In genomic region chr7:120767369-120767768, GRCm38 (mm10) we compare ENCODE assay signal across 33 mouse cellular contexts. TPM values are rescaled to one million over a fixed set of nuclear protein-coding genes. Genes with fewer than 3 reads are reported as not detected.
A peak's percentile ranks its signal among the peaks of the same experiment; 100 is the strongest.
DNase-seq lines count a peak whose midpoint lies in the region; ATAC-seq and TF ChIP-seq lines count a peak whose summit lies in the region.
"Had no signal": no experiment of that assay in that cellular context is flagged by ENCODE, and none has a peak within 500 bp of the region (broad histone marks: within the 10 kb centered on the region; RNA-seq: fewer than 3 reads in every experiment).

No protein-coding gene starts in this region.

- no peak for DNase-seq in forebrain, embryonic 11.5 days (ENCODE audit: low spot score)
- DNase-seq in midbrain, embryonic 10.5 days (ENCODE audit: low spot score), result no peak
- no peak for DNase-seq in midbrain, postnatal 0 days (ENCODE audit: low spot score)
- DNase-seq in brain, embryonic 14.5 days (ENCODE audit: low read depth), result peak; percentile 67
- DNase-seq in ovary, postnatal 14 days (ENCODE audit: low spot score), result no peak
- no peak for DNase-seq in adrenal gland, adult 18-20 months (ENCODE audit: low spot score in 2 of 2)
- DNase-seq: adrenal gland, adult 8-10 months; adrenal gland, postnatal 36 days; B cell, adult 2 months; cerebellum, adult 11 months; cerebellum, adult 2 months; cerebellum, adult 9-11 months; cerebellum, postnatal 25 days; gastrocnemius, postnatal 10 days; gastrocnemius, postnatal 36 days; heart, adult 2 months; heart, postnatal 14 days; heart, postnatal 4 days; kidney, adult 11 months had no signal

- H3K4me1 ChIP-seq in forebrain, embryonic 11.5 days (replicated peaks; ENCODE audit: control insufficient read depth, insufficient read depth, low read length), result peaks cover 6% of the 10 kb centered on the region; the same call in 1 of the 2 replicates
- peaks cover 10% of the 10 kb centered on the region for H3K4me1 ChIP-seq in forebrain, embryonic 12.5 days
- H3K4me1 ChIP-seq in midbrain, embryonic 10.5 days, result peaks cover 12% of the 10 kb centered on the region
- no peaks in the 10 kb centered on the region for H3K4me1 ChIP-seq in midbrain, postnatal 0 days (ENCODE audit: insufficient read depth, low read length)
- H3K4me1 ChIP-seq in forebrain, embryonic 15.5 days, result 0 out of 2 replicates have a peak, but pooled peaks cover 2% of the 10 kb centered on the region
- H3K4me1 ChIP-seq: embryonic facial prominence, embryonic 12.5 days; embryonic facial prominence, embryonic 15.5 days; heart, embryonic 10.5 days; heart, embryonic 13.5 days; intestine, embryonic 15.5 days had no signal

- no peak overlapping the region for H3K4me2 ChIP-seq in forebrain, embryonic 11.5 days (ENCODE audit: low read depth, low read length, severe bottlenecking)
- no peak overlapping the region for H3K4me2 ChIP-seq in forebrain, embryonic 12.5 days
- no peak overlapping the region for H3K4me2 ChIP-seq in midbrain, postnatal 0 days (ENCODE audit: low read depth, low read length, poor library complexity, severe bottlenecking)
- H3K4me2 ChIP-seq in forebrain, embryonic 15.5 days (replicated peaks), result no peak overlapping the region
- H3K4me2 ChIP-seq: embryonic facial prominence, embryonic 12.5 days; embryonic facial prominence, embryonic 15.5 days; heart, embryonic 13.5 days; hindbrain, embryonic 13.5 days; intestine, embryonic 15.5 days had no signal

- H3K27ac ChIP-seq in forebrain, embryonic 11.5 days (ENCODE audit: low read depth, low read length), result no peak overlapping the region
- H3K27ac ChIP-seq in forebrain, embryonic 12.5 days, result no peak overlapping the region
- H3K27ac ChIP-seq in midbrain, embryonic 10.5 days (replicated peaks), result peak overlapping the region; percentile 64
- H3K27ac ChIP-seq in midbrain, postnatal 0 days (ENCODE audit: low read depth, low read length), result no peak overlapping the region
- no peak overlapping the region for H3K27ac ChIP-seq in forebrain, embryonic 15.5 days (replicated peaks)
- H3K27ac ChIP-seq: embryonic facial prominence, embryonic 12.5 days; embryonic facial prominence, embryonic 15.5 days; heart, adult 2 months; heart, embryonic 10.5 days; heart, embryonic 13.5 days; hindbrain, embryonic 13.5 days; intestine, embryonic 15.5 days had no signal

- ATAC-seq in forebrain, embryonic 11.5 days (replicated peaks; ENCODE audit: low FRiP score), result no peak
- ATAC-seq in forebrain, embryonic 12.5 days (ENCODE audit: low FRiP score), result no peak
- ATAC-seq in midbrain, postnatal 0 days (ENCODE audit: low FRiP score), result no peak
- ATAC-seq in forebrain, embryonic 15.5 days (replicated peaks), result peak; percentile 70
- ATAC-seq: hindbrain, embryonic 16.5 days; intestine, embryonic 15.5 days had no signal

- no peak for TF ChIP-seq POLR2A in brain, embryonic 14.5 days (IDR thresholded peaks at IDR 0.05; ENCODE audit: borderline replicate concordance, extremely low read depth, insufficient read depth, insufficient read length, poor library complexity, severe bottlenecking)

- 0% methylated on average over 1 of the region's 1 CpGs for WGBS in forebrain, embryonic 11.5 days
- WGBS in forebrain, embryonic 12.5 days, result 0% methylated on average over 1 of the region's 1 CpGs
- 13% methylated on average over 1 of the region's 1 CpGs for WGBS in midbrain, embryonic 10.5 days
- 7% methylated on average over 1 of the region's 1 CpGs for WGBS in midbrain, postnatal 0 days
- WGBS in forebrain, embryonic 15.5 days, result 0% methylated on average over 1 of the region's 1 CpGs

- peak overlapping the region; percentile 21; the same call in 1 of the 2 replicates for H3K9ac ChIP-seq in forebrain, embryonic 11.5 days (ENCODE audit: low read length)
- no peak overlapping the region for H3K9ac ChIP-seq in forebrain, embryonic 12.5 days
- H3K9ac ChIP-seq in midbrain, postnatal 0 days (replicated peaks; ENCODE audit: low read length, poor library complexity, severe bottlenecking), result no peak overlapping the region
- H3K9ac ChIP-seq in forebrain, embryonic 15.5 days (replicated peaks), result no peak overlapping the region
- H3K9ac ChIP-seq: embryonic facial prominence, embryonic 12.5 days; embryonic facial prominence, embryonic 15.5 days; heart, embryonic 13.5 days; hindbrain, embryonic 13.5 days; intestine, embryonic 15.5 days had no signal

- no peak overlapping the region for H3K4me3 ChIP-seq in forebrain, embryonic 11.5 days (ENCODE audit: low read depth, low read length)
- no peak overlapping the region for H3K4me3 ChIP-seq in forebrain, embryonic 12.5 days (replicated peaks)
- H3K4me3 ChIP-seq in midbrain, embryonic 10.5 days, result no peak overlapping the region
- no peak overlapping the region for H3K4me3 ChIP-seq in midbrain, postnatal 0 days (ENCODE audit: low read depth, low read length)
- no peak overlapping the region for H3K4me3 ChIP-seq in forebrain, embryonic 15.5 days
- H3K4me3 ChIP-seq: embryonic facial prominence, embryonic 12.5 days; embryonic facial prominence, embryonic 15.5 days; heart, adult 2 months; heart, embryonic 10.5 days; heart, embryonic 13.5 days; hindbrain, embryonic 13.5 days; intestine, embryonic 15.5 days had no signal

- no peaks in the 10 kb centered on the region for H3K9me3 ChIP-seq in forebrain, embryonic 11.5 days (ENCODE audit: control insufficient read depth, low read length)
- no peaks in the 10 kb centered on the region for H3K9me3 ChIP-seq in forebrain, embryonic 12.5 days
- no peaks in the 10 kb centered on the region for H3K9me3 ChIP-seq in midbrain, embryonic 10.5 days (replicated peaks)
- H3K9me3 ChIP-seq in midbrain, postnatal 0 days (ENCODE audit: low read length), result no peaks in the 10 kb centered on the region
- no peaks in the 10 kb centered on the region for H3K9me3 ChIP-seq in forebrain, embryonic 15.5 days
- H3K9me3 ChIP-seq: embryonic facial prominence, embryonic 12.5 days; embryonic facial prominence, embryonic 15.5 days; heart, embryonic 10.5 days; heart, embryonic 13.5 days; hindbrain, embryonic 13.5 days; intestine, embryonic 15.5 days had no signal

- H3K27me3 ChIP-seq in forebrain, embryonic 11.5 days (ENCODE audit: control insufficient read depth, insufficient read depth, low read length), result no peaks in the 10 kb centered on the region
- no peaks in the 10 kb centered on the region for H3K27me3 ChIP-seq in forebrain, embryonic 12.5 days
- no peaks in the 10 kb centered on the region for H3K27me3 ChIP-seq in midbrain, embryonic 10.5 days (ENCODE audit: low read depth, poor library complexity, severe bottlenecking)
- no peaks in the 10 kb centered on the region for H3K27me3 ChIP-seq in midbrain, postnatal 0 days (ENCODE audit: insufficient read depth, low read length)
- no peaks in the 10 kb centered on the region for H3K27me3 ChIP-seq in forebrain, embryonic 15.5 days
- H3K27me3 ChIP-seq: embryonic facial prominence, embryonic 12.5 days; embryonic facial prominence, embryonic 15.5 days; heart, embryonic 13.5 days; hindbrain, embryonic 13.5 days; intestine, embryonic 15.5 days had no signal

- no peaks in the 10 kb centered on the region for H3K36me3 ChIP-seq in forebrain, embryonic 11.5 days (ENCODE audit: control insufficient read depth, insufficient read depth, low read length)
- H3K36me3 ChIP-seq in forebrain, embryonic 12.5 days (replicated peaks), result no peaks in the 10 kb centered on the region
- no peaks in the 10 kb centered on the region for H3K36me3 ChIP-seq in midbrain, embryonic 10.5 days
- no peaks in the 10 kb centered on the region for H3K36me3 ChIP-seq in midbrain, postnatal 0 days (ENCODE audit: insufficient read depth, low read length)
- no peaks in the 10 kb centered on the region for H3K36me3 ChIP-seq in forebrain, embryonic 15.5 days
- H3K36me3 ChIP-seq: embryonic facial prominence, embryonic 12.5 days; embryonic facial prominence, embryonic 15.5 days; heart, embryonic 10.5 days; heart, embryonic 13.5 days; hindbrain, embryonic 13.5 days; intestine, embryonic 15.5 days had no signal

- no peak for TF ChIP-seq CTCF in midbrain, postnatal 0 days (IDR thresholded peaks at IDR 0.05)
- no peak for TF ChIP-seq CTCF in brain, embryonic 14.5 days (IDR thresholded peaks at IDR 0.05; ENCODE audit: borderline replicate concordance, extremely low read depth, insufficient read depth, insufficient read length)

RNA-seq across cellular contexts. Expression of gene Vwa3a, which starts 28.3 kb away (rescaled TPM):
- polyA plus RNA-seq in forebrain, embryonic 11.5 days (2014; fragmentation: Nextera tagmentation; extraction: Ambion mirVana), result 0.11 and 0.19 TPM in 2 replicates
- polyA plus RNA-seq in forebrain, embryonic 12.5 days (2016; fragmentation: Nextera tagmentation; extraction: Ambion mirVana), result 0.42 and 0.88 TPM in 2 replicates
- 0.07 and 0.12 TPM in 2 replicates for polyA plus RNA-seq in midbrain, embryonic 10.5 days (2016; fragmentation: Nextera tagmentation; extraction: Ambion mirVana)
- total RNA-seq in midbrain, postnatal 0 days (2014; rRNA removed), result 1.6 and 2.4 TPM in 2 replicates
- polyA plus RNA-seq in midbrain, postnatal 0 days (2015; fragmentation: Nextera tagmentation; extraction: Ambion mirVana), result 1.8 and 2.3 TPM in 2 replicates
- 2.1 and 3.0 TPM in 2 replicates for polyA plus RNA-seq in brain, embryonic 14.5 days (2012; rRNA removed)
- polyA plus RNA-seq in forebrain, embryonic 15.5 days (2015; fragmentation: Nextera tagmentation; extraction: Ambion mirVana), result 0.92 and 1.2 TPM in 2 replicates
- 1 to 10 TPM; 2.3 to 2.6 TPM for total RNA-seq in adrenal gland, adult 18-20 months (2021)
- total RNA-seq: CH12.LX; common myeloid progenitor, adult 5-6 weeks; granulocyte monocyte progenitor cell, adult 5-6 weeks; MEL had no signal

RNA-seq across cellular contexts. Expression of gene Gm5737, which starts 44.8 kb away (rescaled TPM):
- not detected in 2 replicates for polyA plus RNA-seq in forebrain, embryonic 11.5 days (2014; fragmentation: Nextera tagmentation; extraction: Ambion mirVana)
- polyA plus RNA-seq in forebrain, embryonic 12.5 days (2016; fragmentation: Nextera tagmentation; extraction: Ambion mirVana), result not detected in 2 replicates
- not detected in 2 replicates for polyA plus RNA-seq in midbrain, embryonic 10.5 days (2016; fragmentation: Nextera tagmentation; extraction: Ambion mirVana)
- total RNA-seq in midbrain, postnatal 0 days (2014; rRNA removed), result not detected in 2 replicates
- polyA plus RNA-seq in midbrain, postnatal 0 days (2015; fragmentation: Nextera tagmentation; extraction: Ambion mirVana), result 0.22 TPM in 1 of 2 replicates, not detected in the other
- 0.26 and 0.37 TPM in 2 replicates for polyA plus RNA-seq in brain, embryonic 14.5 days (2012; rRNA removed)
- not detected in 2 replicates for polyA plus RNA-seq in forebrain, embryonic 15.5 days (2015; fragmentation: Nextera tagmentation; extraction: Ambion mirVana)
- total RNA-seq in adrenal gland, adult 18-20 months (2021), result not detected
- total RNA-seq: adrenal gland, adult 8-10 months; adrenal gland, postnatal 36 days; CH12.LX; common myeloid progenitor, adult 5-6 weeks; granulocyte monocyte progenitor cell, adult 5-6 weeks; heart, postnatal 4 days; MEL had no signal
- polyA plus RNA-seq: embryonic facial prominence, embryonic 12.5 days; embryonic facial prominence, embryonic 15.5 days; heart, embryonic 10.5 days; heart, embryonic 13.5 days; heart, embryonic 16.5 days; hindbrain, embryonic 13.5 days; intestine, embryonic 15.5 days had no signal
